Mouse (Mus musculus) gastrocnemius, adult 2 months (tissue): ENCODE data around the gene Osbp2. TPM values are rescaled to one million over a fixed set of nuclear protein-coding genes. Genes with fewer than 3 reads are reported as not detected.

Source experiments
- DNase-seq: peaks from one replicate; pipeline ENCODE4 v3.0.0; 2022
- H3K27ac ChIP-seq: fragments of 200-600 bp; 2 replicates; pipeline ENCODE4 v1.8.1; 2022; ENCODE audit warnings: mild to moderate bottlenecking
- H3K4me3 ChIP-seq: fragments of 200-600 bp; 2 replicates; pipeline ENCODE4 v1.8.1; 2022; ENCODE audit warnings: mild to moderate bottlenecking, moderate library complexity
- CTCF ChIP-seq: fragments of 200-600 bp; IDR thresholded peaks from 2 replicates; pipeline ENCODE4 v1.8.1; 2022; ENCODE audit warnings: antibody characterized with exemption, mild to moderate bottlenecking, moderate library complexity
- intact Hi-C: fragments of 180-260 bp; cut with DNase I; formaldehyde crosslinking; loops from one replicate; pipeline ENCODE4 v1.15.1; 2025
- total RNA-seq, 2 experiments: library from RNA; stranded (reverse); gene quantifications; 2 replicates each; pipeline ENCODE4 v1.2.3; 2021

Osbp2 gene
- total RNA-seq, 2 experiments from 2014 or later: 0.71 to 1.3 TPM

- Histone ChIP-seq H3K4me3 (no peak overlapping the region), H3K27ac (peak overlapping the region; percentile 28; the same call in 1 of the 2 replicates)
- intact Hi-C loops: no loop called here
- TF ChIP-seq CTCF: no peak
- DNase-seq: no peak
Measured at GRCm38 (mm10) chr11:3668768-3669167, 194.9 kb downstream of the Osbp2 start.

- DNase-seq: no peak
- Histone ChIP-seq H3K4me3 (no peak overlapping the region), H3K27ac (no peak overlapping the region)
- intact Hi-C loops: no loop called here
- TF ChIP-seq CTCF: no peak
Measured at GRCm38 (mm10) chr11:3667506-3667905, 196.2 kb downstream of the Osbp2 start.

GRCm38 (mm10) chr11:3661964-3662363 lies 201.7 kb downstream of the Osbp2 start:
- Histone ChIP-seq H3K4me3 (no peak overlapping the region), H3K27ac (no peak overlapping the region)
- intact Hi-C loops: no loop called here
- no peak for TF ChIP-seq CTCF
- DNase-seq: no peak

Other genes starting within 250 kb of the Osbp2 start
- gene Morc2a, start 214.7 kb downstream of the Osbp2 start, total RNA-seq: 10 to 100 TPM; 18.4 to 20.3 TPM
- under 1 TPM; 0.10 to 0.31 TPM for gene 4921536K21Rik, start 31.2 kb upstream of the Osbp2 start, total RNA-seq
- gene Dusp18, start 31.3 kb upstream of the Osbp2 start, total RNA-seq: 10 to 100 TPM in 1 of 2 experiments, 1 to 10 TPM in 1; 8.8 to 14.7 TPM
- 10 to 100 TPM; 18.4 to 19.6 TPM for gene Slc35e4, start 50.8 kb upstream of the Osbp2 start, total RNA-seq
- gene Tcn2, start 68.3 kb upstream of the Osbp2 start, total RNA-seq: 10 to 100 TPM; 11.9 to 18.2 TPM
- gene Pes1, start 100.1 kb upstream of the Osbp2 start, total RNA-seq: 10 to 100 TPM; 32.8 to 33.7 TPM
- not detected for gene 4930556J24Rik, start 112.9 kb upstream of the Osbp2 start, total RNA-seq
- gene Gal3st1, start 119.7 kb upstream of the Osbp2 start, total RNA-seq: under 1 TPM in 1 of 2 experiments, not detected in 1; 0.20 TPM
- gene Sec14l4, start 167.6 kb upstream of the Osbp2 start, total RNA-seq: not detected
- gene Sec14l3, start 200.9 kb upstream of the Osbp2 start, total RNA-seq: not detected
- 10 to 100 TPM; 38.9 to 72.9 TPM for gene Mtfp1, start 231.5 kb upstream of the Osbp2 start, total RNA-seq